Mouse (Mus musculus): Measurements from ENCODE around the gene Col4a5.

- TF ChIP-seq POLR2A (IDR thresholded peaks at IDR 0.05; ENCODE audit: control insufficient read depth, extremely low read depth, insufficient read depth, low read length, poor library complexity) (no peak), CTCF (IDR thresholded peaks at IDR 0.05; ENCODE audit: borderline replicate concordance, control insufficient read depth, extremely low read depth, insufficient read depth, low read length, poor library complexity) (no peak)
Observed at GRCm38 (mm10) chrX:141533447-141533846, 58.3 kb downstream of the Col4a5 start.

Measured in thymus, adult 2 months (tissue).